8 mouse cellular contexts compared by ENCODE assay signal in the genomic region with DNA sequence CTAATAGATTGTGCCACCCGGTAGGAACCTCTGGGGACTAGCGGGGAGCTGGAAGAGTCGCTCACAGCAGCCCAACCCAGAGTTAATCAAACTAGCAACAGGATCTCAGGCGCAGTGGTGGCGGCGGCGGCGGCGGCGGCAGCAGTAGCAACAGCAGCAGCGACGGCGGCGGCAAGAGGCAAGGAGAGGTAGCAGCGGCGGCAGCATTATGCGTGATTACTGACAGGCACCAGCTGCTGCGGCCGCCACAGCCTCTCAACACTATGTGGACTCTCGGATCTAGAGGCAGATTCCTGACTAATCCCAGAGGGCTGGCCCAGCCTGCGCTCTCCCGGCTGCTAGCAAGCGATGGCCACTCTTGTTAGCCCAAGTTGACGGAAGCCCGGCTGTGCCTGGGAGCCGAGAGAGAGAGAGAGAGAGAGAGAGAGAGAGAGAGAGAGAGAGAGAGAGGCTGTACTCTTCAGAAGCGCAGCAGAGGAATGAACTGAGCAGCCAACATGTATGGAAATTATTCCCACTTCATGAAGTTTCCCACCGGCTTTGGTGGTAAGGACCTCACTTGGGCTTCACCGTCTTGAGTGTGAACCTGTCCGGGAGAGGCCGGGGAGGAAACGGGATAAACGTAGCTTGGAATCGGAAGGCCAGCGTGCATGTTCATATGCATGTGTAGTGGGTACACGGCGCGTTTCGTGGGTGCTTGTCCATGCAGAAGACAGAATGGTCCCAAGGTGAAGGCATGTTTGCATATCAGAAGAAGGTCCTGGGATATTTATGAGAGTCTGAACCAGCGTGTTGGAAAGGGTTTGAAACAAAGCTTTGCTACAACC. TPM values are rescaled to one million over a fixed set of nuclear protein-coding genes. Genes with fewer than 3 reads are reported as not detected.
DNase-seq lines count a peak whose midpoint lies in the region; ATAC-seq and TF ChIP-seq lines count a peak whose summit lies in the region.

A gene (plus strand): TSS at position 130 of the 827 bp plus-strand sequence.

- H3K27me3 ChIP-seq in liver, postnatal 0 days (ENCODE audit: insufficient read depth, low read length): peaks cover 29% of the 10 kb centered on the region
- no peaks in the 10 kb centered on the region for H3K27me3 ChIP-seq in neural tube, embryonic 14.5 days (ENCODE audit: control insufficient read depth, insufficient read depth, low read length)

- no peaks in the 10 kb centered on the region for H3K9me3 ChIP-seq in liver, postnatal 0 days (ENCODE audit: low read length)
- no peaks in the 10 kb centered on the region for H3K9me3 ChIP-seq in neural tube, embryonic 14.5 days (ENCODE audit: control insufficient read depth, low read length)

- ATAC-seq in frontal cortex, adult (ENCODE audit: low TSS enrichment): peak; percentile 96
- ATAC-seq in liver, postnatal 0 days: no peak
- ATAC-seq in neural tube, embryonic 14.5 days (ENCODE audit: low read depth): peak; percentile 82

- peak; percentile 7 for DNase-seq in thymus, postnatal 0 days (ENCODE audit: low spot score)
- DNase-seq in thymus, adult 18-20 months: no peak
- DNase-seq in heart, postnatal 14 days: peak; percentile 51 to 59
- DNase-seq in kidney, postnatal 36 days: peak; percentile 29 to 61
- DNase-seq in liver, postnatal 0 days: peak; percentile 30
- no peak for DNase-seq in MN1 (ENCODE audit: low spot score)

- no peaks in the 10 kb centered on the region; the same call in 1 of the 2 replicates for H3K4me1 ChIP-seq in liver, postnatal 0 days (ENCODE audit: insufficient read depth)
- 0 out of 2 replicates have a peak, but pooled peaks cover 2% of the 10 kb centered on the region for H3K4me1 ChIP-seq in neural tube, embryonic 14.5 days (ENCODE audit: control insufficient read depth, insufficient read depth, low read length)

- H3K4me3 ChIP-seq in liver, postnatal 0 days (ENCODE audit: low read depth, low read length): peak within 1 kb of the TSS; percentile 27
- H3K4me3 ChIP-seq in neural tube, embryonic 14.5 days (ENCODE audit: low read depth, low read length): peak within 1 kb of the TSS; percentile 38

- H3K27ac ChIP-seq in liver, postnatal 0 days (ENCODE audit: low read depth): no peak within 1 kb of the TSS
- peak within 1 kb of the TSS; percentile 52; the same call in 1 of the 2 replicates for H3K27ac ChIP-seq in neural tube, embryonic 14.5 days (ENCODE audit: low read depth, low read length)

- 2% methylated on average over 40 of the region's 40 CpGs for WGBS in liver, postnatal 0 days (ENCODE audit: insufficient replicate concordance)
- WGBS in neural tube, embryonic 14.5 days: under 1% methylated on average over 40 of the region's 40 CpGs

- no peaks in the 10 kb centered on the region for H3K36me3 ChIP-seq in liver, postnatal 0 days (replicated peaks; ENCODE audit: insufficient read depth, low read length)
- no peaks in the 10 kb centered on the region for H3K36me3 ChIP-seq in neural tube, embryonic 14.5 days (ENCODE audit: control insufficient read depth, insufficient read depth, low read length)

- TF ChIP-seq CTCF in liver, postnatal 0 days (IDR thresholded peaks at IDR 0.05; ENCODE audit: low read depth): no peak

- H3K4me2 ChIP-seq in liver, postnatal 0 days (ENCODE audit: low read depth, low read length): peak within 1 kb of the TSS; percentile 64
- peak within 1 kb of the TSS; percentile 62 for H3K4me2 ChIP-seq in neural tube, embryonic 14.5 days (ENCODE audit: low read depth, low read length)

- intact Hi-C loops in heart, postnatal 14 days (cut with DNase I): no loop called here

- no peak within 1 kb of the TSS for H3K9ac ChIP-seq in liver, postnatal 0 days (replicated peaks)
- H3K9ac ChIP-seq in neural tube, embryonic 14.5 days (replicated peaks; ENCODE audit: low read depth, low read length): peak within 1 kb of the TSS; percentile 50

- no peak for TF ChIP-seq EP300 in liver, postnatal 0 days (IDR thresholded peaks at IDR 0.05; ENCODE audit: low read depth)

RNA-seq across cellular contexts. Expression of the gene that starts here (rescaled TPM):
- polyA plus RNA-seq in thymus, postnatal 0 days (2015; fragmentation: Nextera tagmentation; extraction: Ambion mirVana): 0.44 and 0.99 TPM in 2 replicates
- 10 to 100 TPM; 45.9 to 46.8 TPM for total RNA-seq in heart, postnatal 14 days (2021)
- 0.19 and 0.49 TPM in 2 replicates for polyA plus RNA-seq in liver, postnatal 0 days (2015; fragmentation: Nextera tagmentation; extraction: Ambion mirVana)
- polyA plus RNA-seq in neural tube, embryonic 14.5 days (2014; fragmentation: Nextera tagmentation; extraction: Ambion mirVana): 17.2 and 26.4 TPM in 2 replicates

Comparison
In these comparisons a context has a peak if more than half of its experiments do, and no peak if none do; other contexts are left out.
1. Peak in DNase-seq in thymus, postnatal 0 days; RNA of the gene not detected or under 1 TPM.
2. Peak in DNase-seq, H3K4me3 ChIP-seq and H3K4me2 ChIP-seq in liver, postnatal 0 days; RNA of the gene not detected or under 1 TPM.
3. DNase-seq: peak in heart, postnatal 14 days (2 of 2) and kidney, postnatal 36 days (2 of 2); none in thymus, adult 18-20 months (0 of 2) and MN1 (single experiment).